Mouse (Mus musculus) C2C12 (cell line): Measurements from ENCODE around the gene Apol11b. TPM values are rescaled to one million over a fixed set of nuclear protein-coding genes. Genes with fewer than 3 reads are reported as not detected.

Experiments used
- H3K27me3 ChIP-seq: one replicate; pipeline ENCODE4 v1.6.1; 2011; ENCODE audit not compliant: control insufficient read depth, insufficient read depth, insufficient read length
- H3K36me3 ChIP-seq: one replicate; pipeline ENCODE4 v1.6.1; 2011; ENCODE audit not compliant: control insufficient read depth, insufficient read depth
- H3K4me3 ChIP-seq: one replicate; pipeline ENCODE4 v1.5.1; 2011; ENCODE audit warnings: mild to moderate bottlenecking, control low read depth; ENCODE audit not compliant: poor library complexity, insufficient read depth, severe bottlenecking
- H3K79me2 ChIP-seq: one replicate; pipeline ENCODE4 v1.6.1; 2011; ENCODE audit not compliant: control insufficient read depth, insufficient read depth
- H3K79me3 ChIP-seq: one replicate; pipeline ENCODE4 v1.6.1; 2011; ENCODE audit warnings: low read depth, control low read depth
- H3ac ChIP-seq: one replicate; pipeline ENCODE3; 2011; ENCODE audit warnings: low read depth; ENCODE audit not compliant: control insufficient read depth, insufficient read length
- CEBPB ChIP-seq: IDR thresholded peaks from one replicate; pipeline ENCODE4 v1.6.1; 2011; ENCODE audit warnings: low read depth, mild to moderate bottlenecking, control low read depth, moderate library complexity
- CTCF ChIP-seq: IDR thresholded peaks from one replicate; pipeline ENCODE4 v1.5.1; 2011; ENCODE audit not compliant: control insufficient read depth, insufficient read depth, insufficient read length
- FOSL1 ChIP-seq: IDR thresholded peaks from one replicate; pipeline ENCODE4 v1.8.0; 2011; ENCODE audit warnings: mild to moderate bottlenecking, low read length; ENCODE audit not compliant: poor library complexity, insufficient read depth, severe bottlenecking
- MAX ChIP-seq: IDR thresholded peaks from one replicate; pipeline ENCODE4 v1.6.1; 2011; ENCODE audit warnings: mild to moderate bottlenecking, control low read depth
- MYOD1 ChIP-seq: IDR thresholded peaks from one replicate; pipeline ENCODE4 v1.6.1; 2011; ENCODE audit warnings: low read depth; ENCODE audit not compliant: control insufficient read depth, insufficient read length
- MYOG ChIP-seq: IDR thresholded peaks from one replicate; pipeline ENCODE4 v1.6.1; 2011; ENCODE audit not compliant: control insufficient read depth, insufficient read length; ENCODE audit errors: extremely low read depth
- USF1 ChIP-seq: IDR thresholded peaks from one replicate; pipeline ENCODE4 v1.6.1; 2011; ENCODE audit warnings: low read depth, mild to moderate bottlenecking, control low read depth, moderate library complexity
- polyA plus RNA-seq: library from polyadenylated mRNA; unstranded; fragments of >200 nt; fragmentation: generic; extraction: Trizol; gene quantifications from one replicate; pipeline ENCODE4 v1.2.1, GENCODE M21; 2012; ENCODE audit warnings: missing spikeins

Apol11b gene
- polyA plus RNA-seq, 1 experiment: 0.02 TPM

DNA sequence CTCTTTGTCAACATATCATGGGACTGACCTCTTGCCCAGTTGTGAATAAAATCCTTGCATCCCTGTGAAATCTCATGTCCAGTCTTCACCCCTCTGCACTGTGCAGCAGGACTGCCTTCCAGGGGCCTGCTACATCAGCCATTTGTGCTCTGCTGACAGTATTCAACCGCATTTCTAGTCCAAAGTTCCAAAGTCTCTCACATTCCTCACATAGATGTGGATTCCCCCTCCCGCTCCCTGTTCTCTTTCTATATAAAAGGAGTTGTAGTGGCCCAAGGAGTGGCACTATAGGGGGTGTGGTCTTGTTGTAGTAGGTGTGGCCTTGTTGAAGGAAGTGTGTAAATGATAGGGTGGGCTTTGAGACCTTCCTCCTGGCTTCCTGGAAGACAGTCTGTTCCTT is 52.2 kb downstream of the Apol11b start:
- Histone ChIP-seq H3K79me3 (no peaks in the 10 kb centered on the region), H3K27me3 (no peaks in the 10 kb centered on the region), H3K4me3 (no peak overlapping the region), H3K36me3 (no peaks in the 10 kb centered on the region), H3ac (no peak overlapping the region), H3K79me2 (no peaks in the 10 kb centered on the region)
- TF ChIP-seq MYOD1 (no peak), MYOG (no peak), FOSL1 (no peak), CEBPB (no peak), MAX (no peak), CTCF (no peak)

DNA sequence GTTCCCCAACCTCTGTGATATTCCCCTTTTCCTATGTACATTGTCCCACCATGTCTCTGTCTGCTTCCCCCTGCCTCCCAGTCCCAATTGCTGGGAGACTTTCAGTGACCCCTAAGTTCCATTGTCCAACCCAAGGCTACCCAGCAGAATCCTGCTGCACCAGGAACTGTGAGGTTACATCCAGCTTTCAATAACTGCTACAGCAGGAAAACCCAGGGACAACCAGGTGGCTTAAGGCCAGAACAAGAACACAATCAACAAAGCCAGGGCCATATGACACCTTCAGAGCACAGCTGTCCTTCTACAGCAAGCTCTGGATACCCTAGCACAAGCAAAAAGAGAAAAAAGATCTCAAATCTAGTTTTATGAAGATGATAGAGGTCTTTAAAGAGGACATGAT is 54.1 kb downstream of the Apol11b start:
- Histone ChIP-seq H3K27me3 (no peaks in the 10 kb centered on the region), H3K79me2 (no peaks in the 10 kb centered on the region), H3K79me3 (no peaks in the 10 kb centered on the region), H3K36me3 (peaks cover 6% of the 10 kb centered on the region), H3ac (no peak overlapping the region), H3K4me3 (no peak overlapping the region)
- no peak for TF ChIP-seq MYOG
- TF ChIP-seq FOSL1: no peak
- no peak for TF ChIP-seq MAX
- TF ChIP-seq CTCF: no peak

- Histone ChIP-seq H3K27me3 (no peaks in the 10 kb centered on the region), H3ac (no peak overlapping the region), H3K4me3 (no peak overlapping the region), H3K79me2 (no peaks in the 10 kb centered on the region), H3K79me3 (no peaks in the 10 kb centered on the region), H3K36me3 (peaks cover 6% of the 10 kb centered on the region)
- no peak for TF ChIP-seq CEBPB
- no peak for TF ChIP-seq USF1
- no peak for TF ChIP-seq FOSL1
- no peak for TF ChIP-seq MAX
- TF ChIP-seq CTCF: no peak
- no peak for TF ChIP-seq MYOD1
- no peak for TF ChIP-seq MYOG
These were observed 56.1 kb downstream of the Apol11b start for GRCm38 (mm10) chr15:77587026-77587425.

Other genes with a start within 250 kb of the Apol11b start
- gene Apol7a, start 244.2 kb downstream of the Apol11b start, polyA plus RNA-seq: 0.27 TPM
- gene Apol9a, start 232.2 kb downstream of the Apol11b start, polyA plus RNA-seq: 18.1 TPM
- gene Apol7b, start 195.8 kb downstream of the Apol11b start, polyA plus RNA-seq: not detected
- gene Apol10a, start 166.2 kb downstream of the Apol11b start, polyA plus RNA-seq: 0.04 TPM
- gene Apol11a, start 135.0 kb downstream of the Apol11b start, polyA plus RNA-seq: 0.25 TPM
- not detected for gene Apol7c, start 110.0 kb downstream of the Apol11b start, polyA plus RNA-seq
- gene 1700025B11Rik, start 81.4 kb downstream of the Apol11b start, polyA plus RNA-seq: not detected
- 7.6 TPM for gene Apol10b, start 47.2 kb downstream of the Apol11b start, polyA plus RNA-seq
- not detected for gene Gm36245, start 44.0 kb downstream of the Apol11b start, polyA plus RNA-seq
- not detected for gene Apol7e, start 55.6 kb upstream of the Apol11b start, polyA plus RNA-seq
- gene Apol9b, start 85.8 kb upstream of the Apol11b start, polyA plus RNA-seq: 49.1 TPM
- gene Apol8, start 113.7 kb upstream of the Apol11b start, polyA plus RNA-seq: 0.46 TPM
- 580 TPM for gene Myh9, start 198.9 kb upstream of the Apol11b start, polyA plus RNA-seq